Mouse (Mus musculus) bone marrow, adult 2 months (tissue): ENCODE results near the gene Dstn. TPM values are rescaled to one million over a fixed set of nuclear protein-coding genes. Genes with fewer than 3 reads are reported as not detected.

Experiments
- H3K27ac ChIP-seq: fragments of 200-500 bp; 2 replicates; pipeline ENCODE4 v1.5.1; 2012; ENCODE audit warnings: low read depth, mild to moderate bottlenecking, control low read depth, inconsistent platforms, low read length; ENCODE audit not compliant: control insufficient read depth, poor library complexity, insufficient read depth
- H3K4me1 ChIP-seq: fragments of 200-500 bp; 2 replicates; pipeline ENCODE4 v1.6.1; 2011; ENCODE audit warnings: low read length; ENCODE audit not compliant: control insufficient read depth, insufficient read depth
- H3K4me3 ChIP-seq: fragments of 200-500 bp; replicated peaks from 2 replicates; pipeline ENCODE3; 2011; ENCODE audit warnings: mild to moderate bottlenecking, low read depth, low read length, control low read depth; ENCODE audit not compliant: control insufficient read depth
- CTCF ChIP-seq: fragments of 200-500 bp; IDR thresholded peaks from 2 replicates; pipeline ENCODE4 v1.5.1; 2011; ENCODE audit warnings: low read length, control low read depth; ENCODE audit not compliant: control insufficient read depth, insufficient read depth
- POLR2A ChIP-seq: fragments of 200-500 bp; IDR thresholded peaks from 2 replicates; pipeline ENCODE4 v1.6.1; 2011; ENCODE audit warnings: low read depth, mild to moderate bottlenecking, control low read depth, low read length, borderline replicate concordance; ENCODE audit not compliant: control insufficient read depth
- WGBS: fragments of 180-500 bp; shearing (Covaris S2); methylation state at CpG from one replicate; pipeline ENCODE4 v1.1.7; 2018; 5-methylcytosine and 5-hydroxymethylcytosine counted together
- polyA plus RNA-seq: library from polyadenylated mRNA; stranded (reverse); fragments of >200 nt; gene quantifications from 2 replicates; pipeline ENCODE4 v1.2.4, GENCODE M21; 2011; ENCODE audit warnings: low replicate concordance; ENCODE audit not compliant: missing spikeins, insufficient read depth, insufficient read length

Dstn gene
- polyA plus RNA-seq, 1 experiment = 216 TPM

GRCm38 (mm10) chr2:143988016-143988415 is 72.9 kb downstream of the Dstn start:
- 84% methylated on average over 3 of the region's 3 CpGs for WGBS
- no peak for TF ChIP-seq POLR2A
- TF ChIP-seq CTCF = no peak
- Histone ChIP-seq H3K4me3 (no peak overlapping the region), H3K4me1 (no peaks in the 10 kb centered on the region; the same call in 1 of the 2 replicates), H3K27ac (no peak overlapping the region)

GRCm38 (mm10) chr2:143990997-143991396 is 75.9 kb downstream of the Dstn start:
- peaks cover 1% of the 10 kb centered on the region; the same call in 1 of the 2 replicates for H3K4me1 ChIP-seq
- TF ChIP-seq POLR2A (no peak), CTCF (no peak)
- WGBS = 18% methylated on average over 1 of the region's 1 CpGs
- no peak overlapping the region for H3K4me3 ChIP-seq
- H3K27ac ChIP-seq = no peak overlapping the region

- H3K4me1 ChIP-seq = peaks cover 1% of the 10 kb centered on the region; the same call in 1 of the 2 replicates
- no peak overlapping the region for H3K4me3 ChIP-seq
- TF ChIP-seq CTCF (no peak), POLR2A (no peak)
- no peak overlapping the region for H3K27ac ChIP-seq
- 87% methylated on average over 7 of the region's 7 CpGs for WGBS
Observed at GRCm38 (mm10) chr2:143991964-143992672, 77.0 kb downstream of the Dstn start.

Other genes starting within 250 kb of the Dstn start
- gene Bfsp1, start 52.1 kb upstream of the Dstn start, polyA plus RNA-seq = 0.75 and 0.92 TPM in 2 replicates
- gene Rrbp1, start 95.9 kb downstream of the Dstn start, polyA plus RNA-seq = 62.5 and 155 TPM in 2 replicates
- gene Banf2, start 117.7 kb downstream of the Dstn start, polyA plus RNA-seq = not detected in 2 replicates